Mouse (Mus musculus): ENCODE data around the gene Dst. TPM values are rescaled to one million over a fixed set of nuclear protein-coding genes. Genes with fewer than 3 reads are reported as not detected.
"Not testable (repeated sequence)": the region's sequence is repeated elsewhere in the genome, so short reads cannot be mapped to it uniquely, and the experiment has no call there.

Gene Dst
- polyA plus RNA-seq, 1 experiment from 2014 or later: 44.3 TPM

DNA sequence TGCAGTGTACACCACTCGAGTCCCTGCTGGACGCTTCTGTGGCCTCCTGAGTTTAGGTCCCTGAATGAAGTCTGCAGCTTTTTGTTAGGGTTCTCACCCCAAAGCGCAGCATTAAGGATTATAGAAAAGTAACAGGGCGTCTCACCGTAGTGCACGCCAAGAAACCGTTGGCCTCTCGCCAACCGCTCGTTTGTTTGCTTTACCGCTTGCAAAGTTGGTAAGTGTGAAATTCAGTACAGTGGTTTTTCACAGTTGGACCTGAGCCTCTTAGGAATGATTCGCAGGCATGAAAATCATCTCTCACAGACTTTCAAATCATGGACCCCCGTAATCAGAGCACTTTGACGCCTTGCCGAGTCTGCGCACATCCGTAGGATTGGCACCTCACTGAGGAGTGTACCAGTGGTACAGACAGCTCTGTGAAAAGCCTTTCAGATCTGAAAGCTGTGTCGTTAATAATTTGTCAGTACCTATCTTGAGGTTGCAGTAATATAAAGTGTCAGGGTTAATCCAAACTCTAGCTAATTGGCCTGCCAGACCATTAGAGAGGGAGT is 390.7 kb downstream of the Dst start:
- no peak overlapping the region for H3K27ac ChIP-seq (ENCODE audit: low read depth, low read length)
- 89% methylated on average over 18 of the region's 18 CpGs for WGBS

DNA sequence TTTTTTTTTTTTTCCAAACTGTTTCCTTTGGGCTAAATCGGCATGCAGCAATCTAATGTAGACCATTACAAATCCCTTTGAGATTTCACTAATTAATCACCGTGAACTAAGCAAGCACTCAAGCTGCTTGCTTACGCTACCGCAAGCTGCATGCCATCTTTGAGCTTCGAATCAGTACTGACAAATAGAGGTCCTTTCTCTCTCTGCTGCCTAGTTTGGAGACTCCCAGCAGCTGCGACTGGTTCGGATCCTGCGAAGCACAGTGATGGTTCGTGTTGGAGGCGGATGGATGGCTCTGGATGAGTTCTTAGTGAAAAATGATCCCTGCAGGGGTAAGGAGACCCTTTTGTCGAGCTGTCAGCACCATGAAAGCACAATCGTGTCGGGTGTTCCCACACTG is 391.5 kb downstream of the Dst start:
- no peak overlapping the region for H3K9ac ChIP-seq (ENCODE audit: low read depth, low read length)
- WGBS: 77% methylated on average over 13 of the region's 13 CpGs
- no peak overlapping the region for H3K4me3 ChIP-seq (ENCODE audit: low read length)
- peaks cover 36% of the 10 kb centered on the region for H3K36me3 ChIP-seq (ENCODE audit: control insufficient read depth, insufficient read depth, low read length)
- no peaks in the 10 kb centered on the region for H3K27me3 ChIP-seq (ENCODE audit: control insufficient read depth, insufficient read depth, low read length)
- ATAC-seq (ENCODE audit: low FRiP score, low TSS enrichment): no peak
- no peaks in the 10 kb centered on the region for H3K9me3 ChIP-seq (ENCODE audit: control insufficient read depth, low read length)
- H3K4me1 ChIP-seq (ENCODE audit: control insufficient read depth, insufficient read depth, low read length): no peaks in the 10 kb centered on the region
- no peak overlapping the region for H3K4me2 ChIP-seq (replicated peaks; ENCODE audit: low read depth, low read length)
- H3K27ac ChIP-seq (ENCODE audit: low read depth, low read length): no peak overlapping the region

More for the DNA sequence above, 390.7 kb downstream of the Dst start:
- Histone ChIP-seq H3K27me3 (ENCODE audit: control insufficient read depth, insufficient read depth, low read length) (no peaks in the 10 kb centered on the region), H3K9ac (ENCODE audit: low read depth, low read length) (no peak overlapping the region), H3K36me3 (ENCODE audit: control insufficient read depth, insufficient read depth, low read length) (peaks cover 43% of the 10 kb centered on the region), H3K4me3 (ENCODE audit: low read length) (no peak overlapping the region), H3K4me2 (replicated peaks; ENCODE audit: low read depth, low read length) (no peak overlapping the region), H3K4me1 (ENCODE audit: control insufficient read depth, insufficient read depth, low read length) (no peaks in the 10 kb centered on the region), H3K9me3 (ENCODE audit: control insufficient read depth, low read length) (no peaks in the 10 kb centered on the region)
- no peak for ATAC-seq (ENCODE audit: low FRiP score, low TSS enrichment)

DNA sequence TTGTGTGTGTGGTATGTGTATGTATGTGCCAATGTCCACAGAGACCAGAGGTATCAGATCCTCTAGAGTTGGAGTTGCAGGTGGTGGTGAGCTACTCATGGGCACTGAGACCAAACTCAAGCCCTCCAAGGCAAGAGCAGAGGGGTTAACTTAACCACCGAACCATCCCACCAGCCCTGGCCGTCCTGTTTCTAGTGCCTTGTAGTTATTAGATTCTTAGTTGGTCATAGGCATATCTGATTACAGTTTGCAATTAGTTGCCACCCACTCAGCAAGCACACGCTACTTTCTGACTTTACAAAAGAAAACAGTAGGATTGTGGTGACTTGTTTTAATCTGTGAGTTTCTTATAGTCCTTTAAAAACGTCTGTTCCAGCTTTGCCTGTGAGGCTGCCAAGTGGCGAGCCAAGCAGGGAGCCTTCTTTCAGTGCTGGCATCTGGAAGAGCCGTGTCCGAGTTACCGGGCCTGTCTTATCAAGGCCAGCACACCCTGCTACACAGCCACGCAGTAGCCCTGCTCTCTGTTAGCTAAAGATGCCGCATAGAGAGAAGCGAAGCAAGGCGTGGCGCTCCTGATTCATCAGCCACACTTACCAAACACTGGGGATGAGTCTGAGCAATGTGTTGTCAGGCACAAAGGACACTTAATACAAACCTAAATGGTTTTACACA is 392.4 kb downstream of the Dst start:
- Histone ChIP-seq H3K9me3 (ENCODE audit: control insufficient read depth, low read length) (no peaks in the 10 kb centered on the region), H3K4me1 (ENCODE audit: control insufficient read depth, insufficient read depth, low read length) (no peaks in the 10 kb centered on the region), H3K4me3 (ENCODE audit: low read length) (no peak overlapping the region), H3K9ac (ENCODE audit: low read depth, low read length) (no peak overlapping the region), H3K27me3 (ENCODE audit: control insufficient read depth, insufficient read depth, low read length) (no peaks in the 10 kb centered on the region), H3K4me2 (replicated peaks; ENCODE audit: low read depth, low read length) (no peak overlapping the region), H3K36me3 (ENCODE audit: control insufficient read depth, insufficient read depth, low read length) (peaks cover 27% of the 10 kb centered on the region), H3K27ac (ENCODE audit: low read depth, low read length) (no peak overlapping the region)
- 86% methylated on average over 13 of the region's 13 CpGs for WGBS
- no peak for ATAC-seq (ENCODE audit: low FRiP score, low TSS enrichment)

DNA sequence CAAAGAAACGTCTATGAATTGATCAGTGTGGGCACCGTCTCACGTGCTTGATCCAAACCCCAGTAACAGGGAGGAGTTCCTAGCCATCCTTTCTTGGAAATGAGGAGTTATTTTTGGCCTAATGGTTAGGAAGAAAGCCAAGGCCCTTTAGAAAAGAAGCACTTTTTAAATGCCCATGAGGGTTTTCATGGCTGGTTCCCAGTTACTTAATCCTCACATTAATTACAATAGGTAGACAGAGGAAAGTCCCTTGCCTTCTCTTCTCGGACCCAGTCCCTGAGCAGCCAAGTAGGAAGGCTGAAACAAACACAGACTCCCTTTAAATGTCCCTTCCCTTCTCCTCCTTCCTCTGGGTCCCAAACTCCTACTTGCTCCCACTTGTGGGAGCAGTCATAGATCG is 396.2 kb downstream of the Dst start:
- Histone ChIP-seq H3K27me3 (ENCODE audit: control insufficient read depth, insufficient read depth, low read length) (no peaks in the 10 kb centered on the region), H3K4me2 (replicated peaks; ENCODE audit: low read depth, low read length) (no peak overlapping the region), H3K27ac (ENCODE audit: low read depth, low read length) (no peak overlapping the region), H3K9me3 (ENCODE audit: control insufficient read depth, low read length) (no peaks in the 10 kb centered on the region), H3K36me3 (ENCODE audit: control insufficient read depth, insufficient read depth, low read length) (peaks cover 30% of the 10 kb centered on the region), H3K4me3 (ENCODE audit: low read length) (no peak overlapping the region), H3K4me1 (ENCODE audit: control insufficient read depth, insufficient read depth, low read length) (no peaks in the 10 kb centered on the region), H3K9ac (ENCODE audit: low read depth, low read length) (no peak overlapping the region)
- no peak for ATAC-seq (ENCODE audit: low FRiP score, low TSS enrichment)
- 83% methylated on average over 5 of the region's 5 CpGs for whole genome bisulfite sequencing

DNA sequence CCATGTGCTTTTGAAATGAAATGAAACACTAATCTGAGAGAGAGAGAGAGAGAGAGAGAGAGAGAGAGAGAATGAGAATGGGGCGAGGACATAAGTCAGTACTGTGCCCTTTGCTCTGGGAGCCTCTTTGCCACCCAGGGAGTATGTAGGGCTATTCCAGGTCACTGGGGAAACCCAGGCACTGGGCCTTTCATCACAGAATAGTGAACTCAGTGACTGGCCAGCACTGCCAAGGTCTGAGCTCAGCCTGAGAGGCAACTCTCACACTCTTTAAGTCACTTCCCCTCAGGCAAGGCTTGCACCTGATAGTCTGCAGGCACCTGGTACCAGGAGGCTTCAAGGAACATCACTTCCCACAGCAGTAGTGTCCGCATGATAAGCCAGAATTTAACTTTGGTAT is 398.7 kb downstream of the Dst start:
- no peak for ATAC-seq (ENCODE audit: low FRiP score, low TSS enrichment)
- no peak overlapping the region for H3K4me3 ChIP-seq (ENCODE audit: low read length)
- no peaks in the 10 kb centered on the region for H3K4me1 ChIP-seq (ENCODE audit: control insufficient read depth, insufficient read depth, low read length)
- H3K27me3 ChIP-seq (ENCODE audit: control insufficient read depth, insufficient read depth, low read length): no peaks in the 10 kb centered on the region
- WGBS: 90% methylated on average over 2 of the region's 2 CpGs
- H3K4me2 ChIP-seq (replicated peaks; ENCODE audit: low read depth, low read length): no peak overlapping the region
- no peaks in the 10 kb centered on the region for H3K9me3 ChIP-seq (ENCODE audit: control insufficient read depth, low read length)
- H3K9ac ChIP-seq (ENCODE audit: low read depth, low read length): no peak overlapping the region
- peaks cover 21% of the 10 kb centered on the region for H3K36me3 ChIP-seq (ENCODE audit: control insufficient read depth, insufficient read depth, low read length)
- H3K27ac ChIP-seq (ENCODE audit: low read depth, low read length): no peak overlapping the region

DNA sequence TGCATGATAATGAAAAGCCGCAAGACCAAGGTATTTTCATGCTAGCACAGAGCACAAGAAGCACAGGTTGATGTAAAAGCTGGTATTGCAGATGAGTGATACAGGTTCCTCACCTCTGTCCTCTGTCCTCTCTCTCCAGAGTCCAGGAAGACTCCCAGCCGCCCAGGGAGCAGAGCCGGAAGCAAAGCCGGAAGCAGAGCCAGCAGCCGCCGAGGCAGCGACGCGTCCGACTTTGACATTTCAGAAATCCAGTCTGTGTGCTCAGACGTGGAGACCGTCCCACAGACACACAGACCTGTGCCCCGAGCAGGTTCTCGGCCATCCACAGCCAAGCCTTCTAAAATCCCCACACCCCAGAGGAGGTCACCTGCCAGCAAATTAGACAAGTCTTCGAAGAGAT is 399.2 kb downstream of the Dst start:
- Histone ChIP-seq H3K9me3 (ENCODE audit: control insufficient read depth, low read length) (no peaks in the 10 kb centered on the region), H3K27me3 (ENCODE audit: control insufficient read depth, insufficient read depth, low read length) (no peaks in the 10 kb centered on the region), H3K4me3 (ENCODE audit: low read length) (no peak overlapping the region), H3K4me1 (ENCODE audit: control insufficient read depth, insufficient read depth, low read length) (no peaks in the 10 kb centered on the region), H3K9ac (ENCODE audit: low read depth, low read length) (no peak overlapping the region), H3K27ac (ENCODE audit: low read depth, low read length) (no peak overlapping the region), H3K36me3 (ENCODE audit: control insufficient read depth, insufficient read depth, low read length) (peaks cover 21% of the 10 kb centered on the region), H3K4me2 (replicated peaks; ENCODE audit: low read depth, low read length) (no peak overlapping the region)
- no peak for ATAC-seq (ENCODE audit: low FRiP score, low TSS enrichment)
- whole genome bisulfite sequencing: 94% methylated on average over 15 of the region's 15 CpGs

DNA sequence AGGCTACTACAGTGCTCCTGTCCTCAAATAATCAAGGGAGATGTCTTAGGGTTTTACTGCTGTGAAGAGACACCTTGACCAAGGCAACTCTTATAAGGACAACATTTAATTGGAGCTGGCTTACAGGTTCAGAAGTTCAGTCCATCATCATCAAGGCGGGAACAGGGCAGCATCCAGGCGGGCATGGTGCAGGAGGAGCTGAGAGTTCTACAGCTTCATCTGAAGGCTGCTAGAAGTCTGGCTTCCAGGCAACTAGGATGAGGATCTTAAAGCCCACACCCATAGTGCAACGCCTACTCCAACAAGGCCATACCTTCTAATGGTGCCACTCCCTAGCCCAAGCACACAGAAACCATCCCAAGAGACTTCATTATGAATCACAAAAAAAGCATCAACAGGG is 400.8 kb downstream of the Dst start:
- H3K27me3 ChIP-seq (ENCODE audit: control insufficient read depth, insufficient read depth, low read length); H3K4me3 ChIP-seq (ENCODE audit: low read length); ATAC-seq (ENCODE audit: low FRiP score, low TSS enrichment); H3K4me2 ChIP-seq (replicated peaks; ENCODE audit: low read depth, low read length); H3K9me3 ChIP-seq (ENCODE audit: control insufficient read depth, low read length); H3K4me1 ChIP-seq (ENCODE audit: control insufficient read depth, insufficient read depth, low read length); H3K27ac ChIP-seq (ENCODE audit: low read depth, low read length); H3K9ac ChIP-seq (ENCODE audit: low read depth, low read length): not testable (repeated sequence)
- H3K36me3 ChIP-seq (ENCODE audit: control insufficient read depth, insufficient read depth, low read length): peaks cover 13% of the 10 kb centered on the region
- 98% methylated on average over 3 of the region's 3 CpGs for WGBS

DNA sequence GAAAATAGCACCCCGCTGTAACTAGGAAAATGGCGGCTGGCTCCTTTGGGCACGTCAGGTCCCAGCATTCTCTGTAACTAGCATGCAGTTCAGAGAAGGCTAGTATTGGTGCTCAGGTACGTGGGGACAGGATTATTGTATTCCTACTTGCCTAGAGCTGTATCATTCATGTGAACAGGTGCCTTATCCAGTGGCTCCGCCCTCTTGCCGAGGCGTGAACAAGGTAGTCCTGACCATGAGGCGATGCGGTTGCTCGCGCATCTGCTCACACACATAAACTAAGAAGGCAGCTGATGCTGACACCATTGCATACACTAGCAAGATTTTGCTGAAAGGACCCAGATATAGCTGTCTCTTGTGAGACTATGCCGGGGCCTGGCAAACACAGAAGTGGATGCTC is 401.4 kb downstream of the Dst start:
- Histone ChIP-seq H3K36me3 (ENCODE audit: control insufficient read depth, insufficient read depth, low read length) (peaks cover 13% of the 10 kb centered on the region), H3K27me3 (ENCODE audit: control insufficient read depth, insufficient read depth, low read length) (no peaks in the 10 kb centered on the region), H3K4me2 (replicated peaks; ENCODE audit: low read depth, low read length) (no peak overlapping the region), H3K4me3 (ENCODE audit: low read length) (no peak overlapping the region), H3K9me3 (ENCODE audit: control insufficient read depth, low read length) (no peaks in the 10 kb centered on the region), H3K27ac (ENCODE audit: low read depth, low read length) (no peak overlapping the region), H3K9ac (ENCODE audit: low read depth, low read length) (no peak overlapping the region), H3K4me1 (ENCODE audit: control insufficient read depth, insufficient read depth, low read length) (no peaks in the 10 kb centered on the region)
- no peak for ATAC-seq (ENCODE audit: low FRiP score, low TSS enrichment)
- WGBS: 94% methylated on average over 12 of the region's 12 CpGs

DNA sequence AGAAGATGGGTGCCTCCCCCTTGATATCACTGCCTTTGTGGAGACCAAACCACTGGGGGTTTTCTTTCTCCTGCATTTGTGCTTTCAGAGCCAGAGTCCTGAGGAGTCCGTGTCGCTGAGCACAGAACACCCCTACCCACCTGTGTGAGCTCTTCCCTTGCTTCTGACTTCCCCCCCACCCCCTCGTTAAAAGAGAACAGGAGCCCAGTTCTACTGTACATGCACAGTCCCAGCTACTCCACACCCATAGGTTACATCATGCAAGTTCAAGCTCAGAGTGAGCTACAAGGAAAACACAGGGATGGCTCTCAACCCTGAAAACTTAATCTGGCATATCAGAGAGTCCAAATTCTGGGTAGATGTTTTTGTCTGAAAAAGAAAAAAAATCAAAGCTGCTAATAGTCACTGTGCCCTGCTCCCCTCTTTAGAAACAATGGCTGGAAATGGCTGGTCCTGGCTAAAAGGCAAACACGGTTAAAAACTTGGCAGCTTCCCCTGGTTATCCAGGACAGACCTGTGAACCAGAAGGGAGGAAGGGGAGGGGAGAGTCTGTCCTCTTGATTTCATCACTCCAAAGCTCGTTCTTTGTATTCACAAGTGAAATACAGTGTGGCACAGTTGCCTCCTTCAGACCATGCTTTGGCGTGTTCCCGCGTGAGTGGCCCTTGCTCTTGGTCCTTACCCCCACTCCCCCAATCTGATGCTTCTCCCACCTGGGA is 402.7 kb downstream of the Dst start:
- H3K4me1 ChIP-seq (ENCODE audit: control insufficient read depth, insufficient read depth, low read length): no peaks in the 10 kb centered on the region
- H3K9me3 ChIP-seq (ENCODE audit: control insufficient read depth, low read length): no peaks in the 10 kb centered on the region
- no peak overlapping the region for H3K9ac ChIP-seq (ENCODE audit: low read depth, low read length)
- H3K27me3 ChIP-seq (ENCODE audit: control insufficient read depth, insufficient read depth, low read length): no peaks in the 10 kb centered on the region
- no peak for ATAC-seq (ENCODE audit: low FRiP score, low TSS enrichment)
- 83% methylated on average over 8 of the region's 8 CpGs for WGBS
- H3K36me3 ChIP-seq (ENCODE audit: control insufficient read depth, insufficient read depth, low read length): peaks cover 13% of the 10 kb centered on the region
- no peak overlapping the region for H3K4me2 ChIP-seq (replicated peaks; ENCODE audit: low read depth, low read length)
- H3K27ac ChIP-seq (ENCODE audit: low read depth, low read length): no peak overlapping the region
- no peak overlapping the region for H3K4me3 ChIP-seq (ENCODE audit: low read length)
